In genomic region chr3:84732516-84732915, GRCm38 (mm10) we compare ENCODE assay signal across 8 mouse cellular contexts.
DNase-seq lines count a peak whose midpoint lies in the region; ATAC-seq lines count a peak whose summit lies in the region.

No protein-coding gene starts in this region.

- ATAC-seq in kidney, embryonic 16.5 days (ENCODE audit: low FRiP score, low TSS enrichment) = no peak
- ATAC-seq in forebrain, embryonic 11.5 days (replicated peaks; ENCODE audit: low FRiP score) = 0 out of 2 replicates have a peak, but pooled peaks have one; percentile 22
- ATAC-seq in intestine, embryonic 15.5 days = no peak
- no peak for ATAC-seq in midbrain, embryonic 16.5 days
- no peak for ATAC-seq in monocyte, adult 5-6 weeks (replicated peaks; ENCODE audit: insufficient number of reproducible peaks, low FRiP score, low TSS enrichment, poor library complexity, severe bottlenecking)

- H3K4me1 ChIP-seq in kidney, embryonic 16.5 days (ENCODE audit: insufficient read depth, low read length) = peaks cover 14% of the 10 kb centered on the region
- H3K4me1 ChIP-seq in forebrain, embryonic 11.5 days (replicated peaks; ENCODE audit: control insufficient read depth, insufficient read depth, low read length) = peaks cover 4% of the 10 kb centered on the region; the same call in 1 of the 2 replicates
- no peaks in the 10 kb centered on the region; the same call in 1 of the 2 replicates for H3K4me1 ChIP-seq in intestine, embryonic 15.5 days (replicated peaks)
- H3K4me1 ChIP-seq in midbrain, embryonic 16.5 days (ENCODE audit: control insufficient read depth, insufficient read depth, low read length) = peaks cover 13% of the 10 kb centered on the region

- H3K36me3 ChIP-seq in kidney, embryonic 16.5 days (ENCODE audit: insufficient read depth, low read length) = no peaks in the 10 kb centered on the region
- H3K36me3 ChIP-seq in forebrain, embryonic 11.5 days (ENCODE audit: control insufficient read depth, insufficient read depth, low read length) = no peaks in the 10 kb centered on the region
- H3K36me3 ChIP-seq in intestine, embryonic 15.5 days = no peaks in the 10 kb centered on the region
- no peaks in the 10 kb centered on the region for H3K36me3 ChIP-seq in midbrain, embryonic 16.5 days (ENCODE audit: control insufficient read depth, insufficient read depth, low read length)

- no peaks in the 10 kb centered on the region for H3K9me3 ChIP-seq in kidney, embryonic 16.5 days (ENCODE audit: low read length)
- H3K9me3 ChIP-seq in forebrain, embryonic 11.5 days (ENCODE audit: control insufficient read depth, low read length) = no peaks in the 10 kb centered on the region
- no peaks in the 10 kb centered on the region for H3K9me3 ChIP-seq in intestine, embryonic 15.5 days
- no peaks in the 10 kb centered on the region for H3K9me3 ChIP-seq in midbrain, embryonic 16.5 days (replicated peaks; ENCODE audit: control insufficient read depth, low read length, poor library complexity, severe bottlenecking)

- peaks cover 13% of the 10 kb centered on the region; the same call in 1 of the 2 replicates for H3K27me3 ChIP-seq in kidney, embryonic 16.5 days (ENCODE audit: insufficient read depth, low read length)
- peaks cover 2% of the 10 kb centered on the region; the same call in 1 of the 2 replicates for H3K27me3 ChIP-seq in forebrain, embryonic 11.5 days (ENCODE audit: control insufficient read depth, insufficient read depth, low read length)
- peaks cover 3% of the 10 kb centered on the region; the same call in 1 of the 2 replicates for H3K27me3 ChIP-seq in intestine, embryonic 15.5 days (replicated peaks)
- peaks cover 4% of the 10 kb centered on the region; the same call in 1 of the 2 replicates for H3K27me3 ChIP-seq in midbrain, embryonic 16.5 days (ENCODE audit: control insufficient read depth, insufficient read depth, low read depth, low read length)

- peak overlapping the region; percentile 38 for H3K4me3 ChIP-seq in kidney, embryonic 16.5 days (ENCODE audit: low read length)
- H3K4me3 ChIP-seq in forebrain, embryonic 11.5 days (ENCODE audit: low read depth, low read length) = peak overlapping the region; percentile 24
- H3K4me3 ChIP-seq in intestine, embryonic 15.5 days (replicated peaks) = no peak overlapping the region
- H3K4me3 ChIP-seq in midbrain, embryonic 16.5 days (ENCODE audit: low read depth, low read length) = no peak overlapping the region; the same call in 1 of the 2 replicates

- WGBS in kidney, embryonic 16.5 days = 5% methylated on average over 6 of the region's 6 CpGs
- 5% methylated on average over 6 of the region's 6 CpGs for WGBS in forebrain, embryonic 11.5 days
- 22% methylated on average over 6 of the region's 6 CpGs for WGBS in intestine, embryonic 15.5 days
- WGBS in midbrain, embryonic 16.5 days = 4% methylated on average over 6 of the region's 6 CpGs

- no peak overlapping the region for H3K27ac ChIP-seq in kidney, embryonic 16.5 days (ENCODE audit: low read length)
- H3K27ac ChIP-seq in forebrain, embryonic 11.5 days (ENCODE audit: low read depth, low read length) = 0 out of 2 replicates have a peak overlapping the region, but pooled peaks have one; percentile 58
- no peak overlapping the region for H3K27ac ChIP-seq in intestine, embryonic 15.5 days
- peak overlapping the region; percentile 65 for H3K27ac ChIP-seq in midbrain, embryonic 16.5 days (ENCODE audit: low read length)

- no peak overlapping the region for H3K9ac ChIP-seq in kidney, embryonic 16.5 days (replicated peaks; ENCODE audit: low read length)
- H3K9ac ChIP-seq in forebrain, embryonic 11.5 days (ENCODE audit: low read length) = no peak overlapping the region
- no peak overlapping the region for H3K9ac ChIP-seq in intestine, embryonic 15.5 days
- no peak overlapping the region for H3K9ac ChIP-seq in midbrain, embryonic 16.5 days (ENCODE audit: low read depth, low read length)

- peak overlapping the region; percentile 52 for H3K4me2 ChIP-seq in kidney, embryonic 16.5 days (replicated peaks; ENCODE audit: low read depth, low read length)
- peak overlapping the region; percentile 54 for H3K4me2 ChIP-seq in forebrain, embryonic 11.5 days (ENCODE audit: low read depth, low read length, severe bottlenecking)
- peak overlapping the region; percentile 49 for H3K4me2 ChIP-seq in intestine, embryonic 15.5 days (replicated peaks)
- H3K4me2 ChIP-seq in midbrain, embryonic 16.5 days (ENCODE audit: low read length) = peak overlapping the region; percentile 40

- no peak for DNase-seq in kidney, adult 11 months
- peak; percentile 53 for DNase-seq in forebrain, embryonic 11.5 days (ENCODE audit: low spot score)
- DNase-seq in right cerebral cortex, postnatal 36 days (ENCODE audit: low spot score in 2 of 2) = no peak
- DNase-seq in frontal cortex, postnatal 10 days (ENCODE audit: low spot score in 2 of 2) = no peak

Comparison
In these comparisons a context has a peak if more than half of its experiments do, and no peak if none do; other contexts are left out.
1. H3K27ac ChIP-seq: peak in forebrain, embryonic 11.5 days (single experiment) and midbrain, embryonic 16.5 days (single experiment); none in kidney, embryonic 16.5 days (single experiment) and intestine, embryonic 15.5 days (single experiment).
2. H3K4me3 ChIP-seq: peak in kidney, embryonic 16.5 days (single experiment) and forebrain, embryonic 11.5 days (single experiment); none in intestine, embryonic 15.5 days (single experiment) and midbrain, embryonic 16.5 days (single experiment).
3. Peak in every context shown above with its lines, with median percentiles within 50 percentile points of each other: H3K4me2 ChIP-seq.